12 mouse cellular contexts compared by ENCODE assay signal in the genomic region with DNA sequence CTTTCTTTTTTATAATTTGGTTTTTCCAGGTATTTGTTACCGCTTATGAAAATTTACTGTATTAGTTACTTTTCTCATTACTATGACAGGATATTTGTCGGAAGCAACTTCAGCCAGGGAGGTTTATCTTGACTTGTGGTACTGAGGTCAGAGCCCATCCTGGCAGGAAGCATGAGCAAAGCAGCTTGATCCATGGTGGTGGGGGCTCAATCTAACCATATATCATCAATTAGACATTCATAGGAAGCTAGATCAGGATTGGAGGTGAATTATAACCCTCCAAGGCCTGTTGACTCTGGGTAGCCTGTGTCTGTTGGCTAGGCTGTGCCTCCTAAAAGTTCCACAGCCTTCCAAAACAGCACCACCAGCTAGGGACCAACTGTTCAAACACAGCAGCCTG. TPM values are rescaled to one million over a fixed set of nuclear protein-coding genes. Genes with fewer than 3 reads are reported as not detected.
"Had no signal": no experiment of that assay in that cellular context is flagged by ENCODE, and none has a peak within 500 bp of the region (broad histone marks: within the 10 kb centered on the region; RNA-seq: fewer than 3 reads in every experiment).

No protein-coding gene starts in this region.

- H3K9me3 ChIP-seq: limb, embryonic 10.5 days; liver, embryonic 15.5 days; midbrain, embryonic 15.5 days; neural tube, embryonic 12.5 days had no signal

- H3K9ac ChIP-seq: liver, embryonic 15.5 days; midbrain, embryonic 15.5 days; neural tube, embryonic 12.5 days had no signal

- H3K4me1 ChIP-seq: limb, embryonic 10.5 days; liver, embryonic 15.5 days; midbrain, embryonic 15.5 days; neural tube, embryonic 12.5 days had no signal

- H3K27me3 ChIP-seq: liver, embryonic 15.5 days; midbrain, embryonic 15.5 days; neural tube, embryonic 12.5 days had no signal

- ATAC-seq: intestine, postnatal 0 days; lung, postnatal 0 days; midbrain, embryonic 15.5 days had no signal

- H3K4me2 ChIP-seq: liver, embryonic 11.5 days; liver, embryonic 15.5 days; midbrain, embryonic 11.5 days; midbrain, embryonic 15.5 days; neural tube, embryonic 12.5 days had no signal

- H3K4me3 ChIP-seq: limb, embryonic 10.5 days; liver, embryonic 15.5 days; midbrain, embryonic 15.5 days; neural tube, embryonic 12.5 days had no signal

- H3K36me3 ChIP-seq: limb, embryonic 10.5 days; liver, embryonic 15.5 days; midbrain, embryonic 15.5 days; neural tube, embryonic 12.5 days had no signal

- DNase-seq: lung, adult 2 months; lung, postnatal 36 days; thymus, postnatal 4 days had no signal

- H3K27ac ChIP-seq: limb, embryonic 10.5 days; liver, embryonic 15.5 days; midbrain, embryonic 15.5 days; neural tube, embryonic 12.5 days; stomach, postnatal 0 days had no signal

RNA-seq across cellular contexts. Expression of a gene that starts 58.5 kb away (rescaled TPM):
- polyA plus RNA-seq: liver, embryonic 15.5 days had no signal
